In genomic region chr2:56335974-56336373, GRCm38 (mm10) we compare ENCODE assay signal across 13 mouse cellular contexts.
"Had no signal": no experiment of that assay in that cellular context is flagged by ENCODE, and none has a peak within 500 bp of the region (broad histone marks: within the 10 kb centered on the region; RNA-seq: fewer than 3 reads in every experiment).

No protein-coding gene starts in this region.

- ATAC-seq: liver, embryonic 12.5 days had no signal

- H3K27ac ChIP-seq: kidney, embryonic 15.5 days; limb, embryonic 15.5 days; liver, embryonic 12.5 days; neural tube, embryonic 13.5 days had no signal

- H3K4me1 ChIP-seq: kidney, embryonic 15.5 days; limb, embryonic 15.5 days; liver, embryonic 12.5 days; neural tube, embryonic 13.5 days had no signal

- H3K36me3 ChIP-seq: kidney, embryonic 15.5 days; limb, embryonic 15.5 days; liver, embryonic 12.5 days; neural tube, embryonic 13.5 days had no signal

- H3K4me2 ChIP-seq: kidney, embryonic 15.5 days; limb, embryonic 15.5 days; liver, embryonic 12.5 days; lung, embryonic 14.5 days; neural tube, embryonic 13.5 days had no signal

- H3K4me3 ChIP-seq: kidney, embryonic 15.5 days; limb, embryonic 15.5 days; liver, embryonic 12.5 days; neural tube, embryonic 13.5 days had no signal

- H3K9me3 ChIP-seq: kidney, embryonic 15.5 days; limb, embryonic 15.5 days; liver, embryonic 12.5 days; neural tube, embryonic 13.5 days had no signal

- H3K27me3 ChIP-seq: kidney, embryonic 15.5 days; limb, embryonic 15.5 days; liver, embryonic 12.5 days; neural tube, embryonic 13.5 days had no signal

- DNase-seq: kidney, adult 2 months; kidney, postnatal 25 days; layer of hippocampus, adult 9-11 months; layer of hippocampus, postnatal 36 days; lung, embryonic 14.5 days; lung, postnatal 10 days; lung, postnatal 4 days; right cerebral cortex, postnatal 25 days; thymus, postnatal 36 days had no signal

- H3K9ac ChIP-seq: kidney, embryonic 15.5 days; limb, embryonic 15.5 days; liver, embryonic 12.5 days; lung, embryonic 14.5 days; neural tube, embryonic 13.5 days had no signal
